Mouse (Mus musculus) hindbrain, embryonic 14.5 days (tissue): ENCODE measurements around the gene Klhdc1. TPM values are rescaled to one million over a fixed set of nuclear protein-coding genes. Genes with fewer than 3 reads are reported as not detected.

Experiments used
- ATAC-seq: fragments of 200-750 bp; cut with Nextera tagmentation; 2 replicates; pipeline ENCODE4 v1.8.0; 2017; ENCODE audit warnings: moderate number of reproducible peaks, mild to moderate bottlenecking, moderate TSS enrichment, moderate library complexity; ENCODE audit not compliant: low FRiP score
- DNase-seq: peaks from one replicate; pipeline ENCODE4 v3.0.0-alpha.2; 2015; ENCODE audit warnings: low spot score
- H3K27ac ChIP-seq: fragments of 300-500 bp; sonication (generic); 2 replicates; pipeline ENCODE4 v1.5.1; 2014; ENCODE audit warnings: mild to moderate bottlenecking, moderate library complexity
- H3K27me3 ChIP-seq: fragments of 300-500 bp; sonication (generic); 2 replicates; pipeline ENCODE4 v1.6.1; 2014; ENCODE audit warnings: mild to moderate bottlenecking, low read length, mixed read lengths; ENCODE audit not compliant: control insufficient read depth, insufficient read depth
- H3K36me3 ChIP-seq: fragments of 300-500 bp; sonication (generic); replicated peaks from 2 replicates; pipeline ENCODE4 v1.6.1; 2014; ENCODE audit not compliant: control insufficient read depth, insufficient read depth
- H3K4me1 ChIP-seq: fragments of 300-500 bp; sonication (generic); replicated peaks from 2 replicates; pipeline ENCODE4 v1.6.1; 2014; ENCODE audit warnings: antibody characterized with exemption, low read length, mixed read lengths; ENCODE audit not compliant: control insufficient read depth, insufficient read depth
- H3K4me2 ChIP-seq: fragments of 300-500 bp; sonication (generic); replicated peaks from 2 replicates; pipeline ENCODE4 v1.6.1; 2014; ENCODE audit warnings: mild to moderate bottlenecking, moderate library complexity
- H3K4me3 ChIP-seq: fragments of 300-500 bp; sonication (generic); replicated peaks from 2 replicates; pipeline ENCODE4 v1.5.1; 2014; ENCODE audit warnings: mild to moderate bottlenecking, low read length
- H3K9ac ChIP-seq: fragments of 300-500 bp; sonication (generic); 2 replicates; pipeline ENCODE4 v1.6.1; 2014
- H3K9me3 ChIP-seq: fragments of 300-500 bp; sonication (generic); 2 replicates; pipeline ENCODE4 v1.6.1; 2016; ENCODE audit warnings: low read length; ENCODE audit not compliant: control insufficient read depth
- WGBS: fragments of 180-500 bp; shearing (Covaris S2); extraction: QIAGEN DNeasy Blood & Tissue Kit; methylation state at CpG from one replicate; pipeline ENCODE4 v1.1.7; 2014; 5-methylcytosine and 5-hydroxymethylcytosine counted together
- polyA plus RNA-seq: library from polyadenylated mRNA; unstranded; fragments of >200 nt; fragmentation: Nextera tagmentation; extraction: Ambion mirVana; gene quantifications from 2 replicates; pipeline ENCODE4 v1.2.1, GENCODE M21; 2014

The Klhdc1 gene
- polyA plus RNA-seq, 1 experiment from 2014 or later = 13.7 TPM

DNA sequence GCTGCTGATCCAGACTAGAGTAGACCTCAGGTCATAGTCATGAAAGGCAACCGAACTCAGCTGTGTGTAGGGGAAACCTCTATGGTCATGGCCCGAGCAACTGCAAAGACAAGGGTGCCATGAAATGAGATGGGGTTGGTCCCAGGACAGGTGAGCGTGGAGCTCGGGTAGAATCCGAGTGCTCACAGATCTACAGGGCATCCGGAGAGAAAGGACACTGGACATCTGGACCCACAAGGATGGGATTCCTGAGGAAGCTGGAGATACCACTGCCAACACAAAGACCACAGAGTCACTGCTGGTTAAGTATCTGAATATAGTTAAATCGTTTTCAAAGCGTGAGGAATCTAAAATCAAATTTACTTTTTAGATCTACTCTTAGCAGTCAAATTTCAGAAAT is 33.6 kb upstream of the Klhdc1 start:
- no peaks in the 10 kb centered on the region for H3K27me3 ChIP-seq
- 97% methylated on average over 8 of the region's 8 CpGs for WGBS
- H3K4me2 ChIP-seq = no peak overlapping the region
- no peaks in the 10 kb centered on the region for H3K4me1 ChIP-seq
- H3K36me3 ChIP-seq = no peaks in the 10 kb centered on the region
- DNase-seq = no peak
- no peak overlapping the region for H3K9ac ChIP-seq
- no peak for ATAC-seq
- no peaks in the 10 kb centered on the region for H3K9me3 ChIP-seq
- no peak overlapping the region for H3K4me3 ChIP-seq
- H3K27ac ChIP-seq = no peak overlapping the region

DNA sequence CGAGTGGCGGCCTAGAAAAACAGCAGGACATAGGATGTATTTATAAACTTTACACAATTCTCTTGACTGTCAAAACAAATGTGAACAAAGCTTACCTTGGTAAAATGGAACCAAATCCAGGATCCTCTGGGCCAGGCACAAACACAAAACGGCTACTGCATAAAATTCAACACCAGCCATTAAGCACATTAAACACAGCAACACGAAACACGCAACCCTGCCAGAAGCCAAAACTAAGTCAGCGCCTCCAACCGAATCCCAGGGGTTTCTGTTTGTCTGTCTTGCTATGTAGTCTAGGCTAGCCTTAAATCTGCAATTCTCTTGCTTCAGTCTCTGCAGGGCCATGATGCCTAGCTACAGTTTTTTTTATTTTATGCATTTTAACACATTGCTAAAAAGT is 33.0 kb upstream of the Klhdc1 start:
- Histone ChIP-seq H3K4me2 (no peak overlapping the region), H3K9me3 (no peaks in the 10 kb centered on the region), H3K36me3 (no peaks in the 10 kb centered on the region), H3K4me1 (no peaks in the 10 kb centered on the region), H3K4me3 (no peak overlapping the region), H3K9ac (no peak overlapping the region), H3K27me3 (no peaks in the 10 kb centered on the region), H3K27ac (no peak overlapping the region)
- DNase-seq = no peak
- 96% methylated on average over 7 of the region's 7 CpGs for WGBS
- no peak for ATAC-seq

GRCm38 (mm10) chr12:69208520-69208919 is 32.5 kb upstream of the Klhdc1 start:
- H3K36me3 ChIP-seq = no peaks in the 10 kb centered on the region
- H3K4me1 ChIP-seq = no peaks in the 10 kb centered on the region
- no peaks in the 10 kb centered on the region for H3K9me3 ChIP-seq
- no peak overlapping the region for H3K9ac ChIP-seq
- no peak overlapping the region for H3K27ac ChIP-seq
- no peak overlapping the region for H3K4me2 ChIP-seq
- H3K27me3 ChIP-seq = no peaks in the 10 kb centered on the region
- WGBS = 97% methylated on average over 2 of the region's 2 CpGs
- ATAC-seq (no peak), DNase-seq (no peak)
- no peak overlapping the region for H3K4me3 ChIP-seq

DNA sequence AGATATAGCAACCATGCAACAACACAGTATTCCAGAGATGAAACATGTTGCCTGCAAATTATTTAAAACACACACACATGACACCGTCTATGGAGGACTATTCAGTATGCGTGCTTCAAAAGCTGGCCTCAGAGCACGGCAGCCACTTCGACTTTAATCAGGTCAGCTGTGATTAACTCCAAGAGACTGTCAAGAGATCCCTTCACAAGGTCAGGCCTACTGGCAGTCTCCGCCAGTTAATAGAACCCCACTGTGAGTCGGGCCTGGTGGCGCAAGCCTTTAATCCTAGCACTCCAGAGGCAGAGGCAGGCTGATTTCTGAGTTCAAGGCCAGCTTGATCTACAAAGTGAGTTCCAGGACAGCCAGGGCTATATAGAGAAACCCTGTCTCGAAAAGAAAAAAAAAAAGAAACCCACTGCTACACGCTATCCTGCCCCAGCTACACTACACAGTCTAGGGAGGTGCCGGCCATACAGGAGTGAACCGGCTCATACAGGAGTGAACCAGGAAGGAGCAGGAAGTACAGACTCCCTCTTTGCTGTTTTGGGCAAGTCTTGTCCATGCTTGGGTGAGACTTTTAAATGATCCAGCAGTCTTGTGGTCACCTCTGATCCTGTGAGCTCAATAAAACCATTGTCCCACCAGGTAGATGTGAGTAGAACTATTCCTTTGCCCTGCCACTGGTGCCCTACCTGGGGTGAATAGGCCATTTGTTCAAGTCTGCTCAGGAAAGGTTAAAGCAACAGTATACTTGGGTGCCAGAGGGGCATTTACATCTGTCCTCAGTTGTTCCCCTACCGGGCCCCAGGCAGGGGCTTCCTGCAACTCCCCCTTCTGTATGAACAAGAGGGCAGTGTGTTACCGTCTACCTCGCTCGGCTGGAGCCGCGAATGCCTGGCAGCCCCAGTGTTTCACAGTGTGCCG is 30.7 kb upstream of the Klhdc1 start:
- H3K4me1 ChIP-seq = no peaks in the 10 kb centered on the region
- DNase-seq = no peak
- H3K36me3 ChIP-seq = no peaks in the 10 kb centered on the region
- H3K9me3 ChIP-seq = no peaks in the 10 kb centered on the region
- H3K27ac ChIP-seq = no peak overlapping the region
- no peak overlapping the region for H3K4me3 ChIP-seq
- H3K4me2 ChIP-seq = no peak overlapping the region
- no peak for ATAC-seq
- H3K9ac ChIP-seq = no peak overlapping the region
- WGBS = 91% methylated on average over 18 of the region's 18 CpGs
- H3K27me3 ChIP-seq = no peaks in the 10 kb centered on the region

GRCm38 (mm10) chr12:69211057-69211456 is 29.9 kb upstream of the Klhdc1 start:
- Histone ChIP-seq H3K36me3 (no peaks in the 10 kb centered on the region), H3K4me3 (no peak overlapping the region), H3K9me3 (no peaks in the 10 kb centered on the region), H3K4me1 (no peaks in the 10 kb centered on the region), H3K27me3 (no peaks in the 10 kb centered on the region), H3K4me2 (no peak overlapping the region), H3K27ac (no peak overlapping the region), H3K9ac (no peak overlapping the region)
- WGBS = 87% methylated on average over 5 of the region's 5 CpGs
- peak; percentile 33 for DNase-seq
- no peak for ATAC-seq

GRCm38 (mm10) chr12:69213186-69213777 is 27.7 kb upstream of the Klhdc1 start:
- no peak for ATAC-seq
- no peaks in the 10 kb centered on the region for H3K27me3 ChIP-seq
- WGBS = 95% methylated on average over 13 of the region's 13 CpGs

DNA sequence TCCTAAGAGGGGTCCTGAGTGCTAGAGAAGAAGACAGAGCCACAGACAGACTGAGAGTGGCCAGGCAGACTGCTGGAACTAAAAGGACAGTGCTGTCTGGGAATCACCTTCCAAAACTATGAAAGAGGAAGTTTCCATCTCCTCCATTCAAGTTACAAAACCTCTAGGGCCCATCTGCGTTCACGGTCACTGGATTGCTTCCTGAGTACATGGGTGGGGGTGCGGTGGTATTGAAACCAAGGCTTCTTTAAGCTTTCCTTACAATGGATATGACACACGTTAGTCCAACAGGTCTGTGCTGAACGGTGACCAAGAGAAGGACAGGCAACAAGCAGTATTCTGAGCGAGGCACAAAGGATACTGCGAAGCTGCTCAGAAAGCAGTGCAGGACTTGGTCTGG is 26.6 kb upstream of the Klhdc1 start:
- 97% methylated on average over 7 of the region's 7 CpGs for WGBS
- ATAC-seq = no peak
- Histone ChIP-seq H3K36me3 (no peaks in the 10 kb centered on the region), H3K9ac (no peak overlapping the region), H3K9me3 (no peaks in the 10 kb centered on the region), H3K27ac (no peak overlapping the region), H3K4me1 (no peaks in the 10 kb centered on the region), H3K27me3 (no peaks in the 10 kb centered on the region), H3K4me2 (no peak overlapping the region), H3K4me3 (no peak overlapping the region)
- DNase-seq = no peak

More at GRCm38 (mm10) chr12:69213186-69213777, 27.7 kb upstream of the Klhdc1 start:
- no peak overlapping the region for H3K4me2 ChIP-seq
- no peak overlapping the region for H3K4me3 ChIP-seq
- no peaks in the 10 kb centered on the region for H3K4me1 ChIP-seq
- DNase-seq = no peak
- no peaks in the 10 kb centered on the region for H3K36me3 ChIP-seq
- no peak overlapping the region for H3K9ac ChIP-seq
- no peaks in the 10 kb centered on the region for H3K9me3 ChIP-seq
- no peak overlapping the region for H3K27ac ChIP-seq

DNA sequence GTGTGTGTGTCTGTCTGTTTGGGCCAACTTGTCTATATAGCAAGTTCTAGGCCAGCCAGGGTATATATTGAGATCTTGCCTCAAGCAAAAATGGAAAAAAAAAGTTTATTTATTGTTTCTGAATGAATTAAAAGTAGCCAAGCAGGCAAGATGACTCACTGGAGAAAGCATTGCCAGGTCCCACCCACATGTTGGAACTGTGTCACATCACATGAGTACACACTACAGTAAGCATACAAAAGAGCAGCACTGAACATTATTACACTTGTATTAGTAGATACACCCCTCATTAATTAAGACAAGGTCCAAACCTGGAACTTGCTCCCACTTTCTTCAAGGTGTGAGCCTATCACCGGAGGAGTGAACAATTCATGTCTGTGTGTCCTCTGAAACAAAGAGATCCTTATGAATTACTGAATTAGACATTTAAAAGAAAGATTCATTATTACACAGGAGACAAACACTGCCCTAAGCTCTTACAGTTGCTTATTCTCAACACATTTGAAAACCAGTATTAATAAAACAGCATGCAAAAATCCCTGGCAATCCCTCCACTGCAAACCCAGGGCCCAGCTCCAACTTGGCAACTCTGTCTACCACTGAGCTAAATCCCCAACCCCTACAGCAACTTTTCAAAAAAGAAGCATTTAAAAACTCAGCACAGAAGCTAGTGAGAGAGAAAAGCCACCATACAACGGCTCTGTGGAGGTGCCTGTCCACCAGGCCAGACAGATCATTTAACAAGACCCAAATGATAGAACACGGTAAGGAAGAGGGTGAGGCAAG is 25.8 kb upstream of the Klhdc1 start:
- Histone ChIP-seq H3K4me3 (no peak overlapping the region), H3K9me3 (no peaks in the 10 kb centered on the region), H3K36me3 (no peaks in the 10 kb centered on the region), H3K9ac (no peak overlapping the region), H3K27me3 (no peaks in the 10 kb centered on the region), H3K4me2 (no peak overlapping the region), H3K27ac (no peak overlapping the region), H3K4me1 (no peaks in the 10 kb centered on the region)
- DNase-seq = no peak
- 89% methylated on average over 3 of the region's 3 CpGs for WGBS
- no peak for ATAC-seq

DNA sequence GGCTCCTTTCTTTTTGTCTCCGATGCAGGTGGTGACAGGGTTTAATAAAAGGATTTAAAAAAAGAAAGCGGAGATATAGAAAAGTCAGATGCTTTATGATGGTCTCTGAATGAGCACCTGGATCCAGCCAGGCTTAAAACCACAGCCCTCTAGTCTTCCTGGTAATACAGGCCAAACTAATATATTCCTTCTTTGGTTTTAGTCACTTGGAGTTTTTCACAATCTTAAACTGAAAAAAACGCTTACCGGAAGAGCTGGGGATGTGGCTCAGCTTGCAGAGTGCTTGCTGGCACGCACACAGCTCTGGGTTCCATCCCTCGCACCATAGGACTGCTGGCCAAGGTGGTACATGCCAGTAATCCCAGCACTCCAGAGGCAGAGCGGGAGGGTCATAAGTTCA is 24.4 kb upstream of the Klhdc1 start:
- H3K27ac ChIP-seq = no peak overlapping the region
- H3K4me1 ChIP-seq = no peaks in the 10 kb centered on the region
- DNase-seq (no peak), ATAC-seq (no peak)
- no peaks in the 10 kb centered on the region for H3K36me3 ChIP-seq
- H3K27me3 ChIP-seq = no peaks in the 10 kb centered on the region
- no peak overlapping the region for H3K9ac ChIP-seq
- no peak overlapping the region for H3K4me2 ChIP-seq
- H3K9me3 ChIP-seq = no peaks in the 10 kb centered on the region
- WGBS = 94% methylated on average over 7 of the region's 7 CpGs
- H3K4me3 ChIP-seq = no peak overlapping the region
